Mouse (Mus musculus): ENCODE results near the gene Clcnka. TPM values are rescaled to one million over a fixed set of nuclear protein-coding genes. Genes with fewer than 3 reads are reported as not detected.

Gene Clcnka
- polyA plus RNA-seq, 1 experiment, result not detected

- Histone ChIP-seq H3K27me3 (ENCODE audit: control insufficient read depth) (no peaks in the 10 kb centered on the region), H3K36me3 (ENCODE audit: control insufficient read depth) (no peaks in the 10 kb centered on the region), H3K9me3 (ENCODE audit: control insufficient read depth, low read length) (no peaks in the 10 kb centered on the region), H3K4me1 (ENCODE audit: control insufficient read depth) (no peaks in the 10 kb centered on the region), H3K4me3 (replicated peaks) (no peak overlapping the region)
- TF ChIP-seq TAL1 (IDR thresholded peaks at IDR 0.05; ENCODE audit: low read length), result no peak
- TF ChIP-seq GATA1 (IDR thresholded peaks at IDR 0.05; ENCODE audit: low read length), result no peak
Observed at GRCm38 (mm10) chr4:141348616-141349015, 49.9 kb downstream of the Clcnka start.

GRCm38 (mm10) chr4:141347365-141347797 is 51.1 kb downstream of the Clcnka start:
- no peaks in the 10 kb centered on the region for H3K9me3 ChIP-seq (ENCODE audit: control insufficient read depth, low read length)
- no peak overlapping the region for H3K4me3 ChIP-seq (replicated peaks)
- H3K27me3 ChIP-seq (ENCODE audit: control insufficient read depth), result no peaks in the 10 kb centered on the region
- no peaks in the 10 kb centered on the region for H3K4me1 ChIP-seq (ENCODE audit: control insufficient read depth)
- TF ChIP-seq TAL1 (IDR thresholded peaks at IDR 0.05; ENCODE audit: low read length) (no peak), GATA1 (IDR thresholded peaks at IDR 0.05; ENCODE audit: low read length) (no peak)
- H3K36me3 ChIP-seq (ENCODE audit: control insufficient read depth), result no peaks in the 10 kb centered on the region

GRCm38 (mm10) chr4:141345219-141345618 is 53.3 kb downstream of the Clcnka start:
- H3K4me1 ChIP-seq (ENCODE audit: control insufficient read depth), result no peaks in the 10 kb centered on the region
- TF ChIP-seq GATA1 (IDR thresholded peaks at IDR 0.05; ENCODE audit: low read length), result no peak
- TF ChIP-seq TAL1 (IDR thresholded peaks at IDR 0.05; ENCODE audit: low read length), result no peak
- no peaks in the 10 kb centered on the region for H3K27me3 ChIP-seq (ENCODE audit: control insufficient read depth)
- no peaks in the 10 kb centered on the region for H3K36me3 ChIP-seq (ENCODE audit: control insufficient read depth)
- no peaks in the 10 kb centered on the region for H3K9me3 ChIP-seq (ENCODE audit: control insufficient read depth, low read length)
- H3K4me3 ChIP-seq (replicated peaks), result no peak overlapping the region

- TF ChIP-seq GATA1 (IDR thresholded peaks at IDR 0.05; ENCODE audit: low read length) (no peak), TAL1 (IDR thresholded peaks at IDR 0.05; ENCODE audit: low read length) (no peak)
- Histone ChIP-seq H3K4me3 (replicated peaks) (no peak overlapping the region), H3K27me3 (ENCODE audit: control insufficient read depth) (no peaks in the 10 kb centered on the region; the same call in 1 of the 2 replicates), H3K9me3 (ENCODE audit: control insufficient read depth, low read length) (no peaks in the 10 kb centered on the region), H3K4me1 (ENCODE audit: control insufficient read depth) (no peaks in the 10 kb centered on the region), H3K36me3 (ENCODE audit: control insufficient read depth) (no peaks in the 10 kb centered on the region)
Observed at GRCm38 (mm10) chr4:141343515-141343914, 55.0 kb downstream of the Clcnka start.

- no peaks in the 10 kb centered on the region for H3K36me3 ChIP-seq (ENCODE audit: control insufficient read depth)
Observed at GRCm38 (mm10) chr4:141341477-141341876, 57.0 kb downstream of the Clcnka start.

GRCm38 (mm10) chr4:141338853-141339252 is 59.7 kb downstream of the Clcnka start:
- Histone ChIP-seq H3K27me3 (ENCODE audit: control insufficient read depth) (peaks cover 3% of the 10 kb centered on the region; the same call in 1 of the 2 replicates), H3K36me3 (ENCODE audit: control insufficient read depth) (no peaks in the 10 kb centered on the region)

More at GRCm38 (mm10) chr4:141341477-141341876, 57.0 kb downstream of the Clcnka start:
- TF ChIP-seq TAL1 (IDR thresholded peaks at IDR 0.05; ENCODE audit: low read length), result no peak
- no peak for TF ChIP-seq GATA1 (IDR thresholded peaks at IDR 0.05; ENCODE audit: low read length)
- Histone ChIP-seq H3K4me3 (replicated peaks) (no peak overlapping the region), H3K9me3 (ENCODE audit: control insufficient read depth, low read length) (no peaks in the 10 kb centered on the region), H3K4me1 (ENCODE audit: control insufficient read depth) (no peaks in the 10 kb centered on the region), H3K27me3 (ENCODE audit: control insufficient read depth) (peaks cover 3% of the 10 kb centered on the region; the same call in 1 of the 2 replicates)

GRCm38 (mm10) chr4:141337986-141338385 is 60.5 kb downstream of the Clcnka start:
- Histone ChIP-seq H3K4me1 (ENCODE audit: control insufficient read depth) (no peaks in the 10 kb centered on the region), H3K4me3 (replicated peaks) (no peak overlapping the region), H3K27me3 (ENCODE audit: control insufficient read depth) (peaks cover 3% of the 10 kb centered on the region; the same call in 1 of the 2 replicates), H3K36me3 (ENCODE audit: control insufficient read depth) (no peaks in the 10 kb centered on the region), H3K9me3 (ENCODE audit: control insufficient read depth, low read length) (no peaks in the 10 kb centered on the region)
- TF ChIP-seq TAL1 (IDR thresholded peaks at IDR 0.05; ENCODE audit: low read length) (no peak), GATA1 (IDR thresholded peaks at IDR 0.05; ENCODE audit: low read length) (no peak)

More at GRCm38 (mm10) chr4:141338853-141339252, 59.7 kb downstream of the Clcnka start:
- TF ChIP-seq GATA1 (IDR thresholded peaks at IDR 0.05; ENCODE audit: low read length) (no peak), TAL1 (IDR thresholded peaks at IDR 0.05; ENCODE audit: low read length) (no peak)
- no peaks in the 10 kb centered on the region for H3K9me3 ChIP-seq (ENCODE audit: control insufficient read depth, low read length)
- no peak overlapping the region for H3K4me3 ChIP-seq (replicated peaks)
- H3K4me1 ChIP-seq (ENCODE audit: control insufficient read depth), result no peaks in the 10 kb centered on the region

- Histone ChIP-seq H3K36me3 (ENCODE audit: control insufficient read depth) (no peaks in the 10 kb centered on the region), H3K27me3 (ENCODE audit: control insufficient read depth) (peaks cover 3% of the 10 kb centered on the region; the same call in 1 of the 2 replicates), H3K4me3 (replicated peaks) (no peak overlapping the region), H3K9me3 (ENCODE audit: control insufficient read depth, low read length) (no peaks in the 10 kb centered on the region), H3K4me1 (ENCODE audit: control insufficient read depth) (no peaks in the 10 kb centered on the region)
- TF ChIP-seq TAL1 (IDR thresholded peaks at IDR 0.05; ENCODE audit: low read length) (no peak), GATA1 (IDR thresholded peaks at IDR 0.05; ENCODE audit: low read length) (no peak)
Observed at GRCm38 (mm10) chr4:141336196-141336595, 62.3 kb downstream of the Clcnka start.

- H3K9me3 ChIP-seq (ENCODE audit: control insufficient read depth, low read length), result no peaks in the 10 kb centered on the region
- no peaks in the 10 kb centered on the region for H3K36me3 ChIP-seq (ENCODE audit: control insufficient read depth)
- peaks cover 3% of the 10 kb centered on the region; the same call in 1 of the 2 replicates for H3K27me3 ChIP-seq (ENCODE audit: control insufficient read depth)
- no peaks in the 10 kb centered on the region for H3K4me1 ChIP-seq (ENCODE audit: control insufficient read depth)
- TF ChIP-seq TAL1 (IDR thresholded peaks at IDR 0.05; ENCODE audit: low read length) (no peak), GATA1 (IDR thresholded peaks at IDR 0.05; ENCODE audit: low read length) (no peak)
- no peak overlapping the region for H3K4me3 ChIP-seq (replicated peaks)
Observed at GRCm38 (mm10) chr4:141335263-141335796, 63.2 kb downstream of the Clcnka start.

Measured in erythroblast, embryonic 14.5 days (primary cell).